Mouse (Mus musculus) hindbrain, embryonic 14.5 days (tissue): ENCODE measurements around the gene Ddah1. TPM values are rescaled to one million over a fixed set of nuclear protein-coding genes. Genes with fewer than 3 reads are reported as not detected.
A peak's percentile ranks its signal among the peaks of the same experiment; 100 is the strongest.
"Not testable (repeated sequence)": the region's sequence is repeated elsewhere in the genome, so short reads cannot be mapped to it uniquely, and the experiment has no call there.

Experiments
- ATAC-seq: fragments of 200-750 bp; cut with Nextera tagmentation; 2 replicates; pipeline ENCODE4 v1.8.0; 2017; ENCODE audit warnings: moderate number of reproducible peaks, mild to moderate bottlenecking, moderate TSS enrichment, moderate library complexity; ENCODE audit not compliant: low FRiP score
- DNase-seq: peaks from one replicate; pipeline ENCODE4 v3.0.0-alpha.2; 2015; ENCODE audit warnings: low spot score
- H3K27ac ChIP-seq: fragments of 300-500 bp; sonication (generic); 2 replicates; pipeline ENCODE4 v1.5.1; 2014; ENCODE audit warnings: mild to moderate bottlenecking, moderate library complexity
- H3K27me3 ChIP-seq: fragments of 300-500 bp; sonication (generic); 2 replicates; pipeline ENCODE4 v1.6.1; 2014; ENCODE audit warnings: mild to moderate bottlenecking, low read length, mixed read lengths; ENCODE audit not compliant: control insufficient read depth, insufficient read depth
- H3K36me3 ChIP-seq: fragments of 300-500 bp; sonication (generic); replicated peaks from 2 replicates; pipeline ENCODE4 v1.6.1; 2014; ENCODE audit not compliant: control insufficient read depth, insufficient read depth
- H3K4me1 ChIP-seq: fragments of 300-500 bp; sonication (generic); replicated peaks from 2 replicates; pipeline ENCODE4 v1.6.1; 2014; ENCODE audit warnings: antibody characterized with exemption, low read length, mixed read lengths; ENCODE audit not compliant: control insufficient read depth, insufficient read depth
- H3K4me2 ChIP-seq: fragments of 300-500 bp; sonication (generic); replicated peaks from 2 replicates; pipeline ENCODE4 v1.6.1; 2014; ENCODE audit warnings: mild to moderate bottlenecking, moderate library complexity
- H3K4me3 ChIP-seq: fragments of 300-500 bp; sonication (generic); replicated peaks from 2 replicates; pipeline ENCODE4 v1.5.1; 2014; ENCODE audit warnings: mild to moderate bottlenecking, low read length
- H3K9ac ChIP-seq: fragments of 300-500 bp; sonication (generic); 2 replicates; pipeline ENCODE4 v1.6.1; 2014
- H3K9me3 ChIP-seq: fragments of 300-500 bp; sonication (generic); 2 replicates; pipeline ENCODE4 v1.6.1; 2016; ENCODE audit warnings: low read length; ENCODE audit not compliant: control insufficient read depth
- WGBS: fragments of 180-500 bp; shearing (Covaris S2); extraction: QIAGEN DNeasy Blood & Tissue Kit; methylation state at CpG from one replicate; pipeline ENCODE4 v1.1.7; 2014; 5-methylcytosine and 5-hydroxymethylcytosine counted together
- polyA plus RNA-seq: library from polyadenylated mRNA; unstranded; fragments of >200 nt; fragmentation: Nextera tagmentation; extraction: Ambion mirVana; gene quantifications from 2 replicates; pipeline ENCODE4 v1.2.1, GENCODE M21; 2014

The Ddah1 gene
- polyA plus RNA-seq, 1 experiment from 2014 or later = 102 TPM

GRCm38 (mm10) chr3:145913942-145914341 lies 155.5 kb downstream of the Ddah1 start:
- not testable (repeated sequence) for DNase-seq, ATAC-seq, H3K4me1 ChIP-seq, H3K9me3 ChIP-seq, H3K27me3 ChIP-seq, H3K9ac ChIP-seq, H3K36me3 ChIP-seq, H3K4me3 ChIP-seq, H3K4me2 ChIP-seq, H3K27ac ChIP-seq
- 67% methylated on average over 7 of the region's 7 CpGs for WGBS

GRCm38 (mm10) chr3:145916374-145916773 lies 157.9 kb downstream of the Ddah1 start:
- WGBS = 93% methylated on average over 5 of the region's 5 CpGs

GRCm38 (mm10) chr3:145916826-145917225 lies 158.4 kb downstream of the Ddah1 start:
- H3K9ac ChIP-seq = no peak overlapping the region
- 93% methylated on average over 4 of the region's 4 CpGs for WGBS
- DNase-seq (no peak), ATAC-seq (no peak)
- H3K27ac ChIP-seq = no peak overlapping the region
- no peaks in the 10 kb centered on the region for H3K4me1 ChIP-seq
- H3K4me2 ChIP-seq = no peak overlapping the region
- H3K9me3 ChIP-seq = no peaks in the 10 kb centered on the region
- H3K27me3 ChIP-seq = no peaks in the 10 kb centered on the region
- no peak overlapping the region for H3K4me3 ChIP-seq
- no peaks in the 10 kb centered on the region for H3K36me3 ChIP-seq

More at GRCm38 (mm10) chr3:145916374-145916773, 157.9 kb downstream of the Ddah1 start:
- Histone ChIP-seq H3K27ac (no peak overlapping the region), H3K9ac (no peak overlapping the region), H3K36me3 (no peaks in the 10 kb centered on the region), H3K9me3 (no peaks in the 10 kb centered on the region), H3K4me1 (no peaks in the 10 kb centered on the region), H3K27me3 (no peaks in the 10 kb centered on the region), H3K4me3 (no peak overlapping the region), H3K4me2 (no peak overlapping the region)
- no peak for ATAC-seq
- no peak for DNase-seq

- H3K4me1 ChIP-seq = peaks cover 14% of the 10 kb centered on the region
- no peaks in the 10 kb centered on the region for H3K9me3 ChIP-seq
- DNase-seq (no peak), ATAC-seq (no peak)
- H3K36me3 ChIP-seq = no peaks in the 10 kb centered on the region
- H3K9ac ChIP-seq = 0 out of 2 replicates have a peak within 1 kb of the TSS, but pooled peaks have one; percentile 38
- peak within 1 kb of the TSS; percentile 63 for H3K27ac ChIP-seq
- peak within 1 kb of the TSS; percentile 86 for H3K4me3 ChIP-seq
- peak within 1 kb of the TSS; percentile 58 for H3K4me2 ChIP-seq
- WGBS = 31% methylated on average over 11 of the region's 11 CpGs
- no peaks in the 10 kb centered on the region for H3K27me3 ChIP-seq
These were observed 163.8 kb downstream of the Ddah1 start, which contains the start of gene Bcl10 for GRCm38 (mm10) chr3:145922019-145922854. Bcl10 (plus strand) TSS chr3:145922804.

GRCm38 (mm10) chr3:145922971-145923370 lies 164.5 kb downstream of the Ddah1 start:
- H3K4me1 ChIP-seq = peaks cover 14% of the 10 kb centered on the region
- H3K9me3 ChIP-seq = no peaks in the 10 kb centered on the region
- peak overlapping the region; percentile 58; the same call in 1 of the 2 replicates for H3K4me2 ChIP-seq
- H3K27me3 ChIP-seq = no peaks in the 10 kb centered on the region
- no peak overlapping the region for H3K4me3 ChIP-seq
- 75% methylated on average over 3 of the region's 3 CpGs for WGBS
- DNase-seq (no peak), ATAC-seq (no peak)
- H3K36me3 ChIP-seq = peaks cover 2% of the 10 kb centered on the region; the same call in 1 of the 2 replicates
- no peak overlapping the region for H3K27ac ChIP-seq
- no peak overlapping the region for H3K9ac ChIP-seq

- H3K9ac ChIP-seq = peak overlapping the region; percentile 93
- peak overlapping the region; percentile 86 for H3K4me3 ChIP-seq
- H3K36me3 ChIP-seq = peaks cover 4% of the 10 kb centered on the region; the same call in 1 of the 2 replicates
- H3K27ac ChIP-seq = peak overlapping the region; percentile 80
- WGBS = under 1% methylated on average over 55 of the region's 58 CpGs
- peak overlapping the region; percentile 78 for H3K4me2 ChIP-seq
- DNase-seq (peak; percentile 99), ATAC-seq (peak; percentile 100)
- peaks cover 14% of the 10 kb centered on the region for H3K4me1 ChIP-seq
- H3K9me3 ChIP-seq = no peaks in the 10 kb centered on the region
- no peaks in the 10 kb centered on the region for H3K27me3 ChIP-seq
These were observed 165.6 kb downstream of the Ddah1 start for GRCm38 (mm10) chr3:145923874-145924577.

- no peak for DNase-seq
- WGBS = 5% methylated on average over 39 of the region's 39 CpGs
- peak overlapping the region; percentile 80 for H3K27ac ChIP-seq
- no peaks in the 10 kb centered on the region for H3K27me3 ChIP-seq
- no peaks in the 10 kb centered on the region for H3K9me3 ChIP-seq
- ATAC-seq = no peak; the same call in 1 of the 2 replicates
- peak overlapping the region; percentile 86 for H3K4me3 ChIP-seq
- H3K4me2 ChIP-seq = peak overlapping the region; percentile 78
- peak overlapping the region; percentile 93 for H3K9ac ChIP-seq
- H3K36me3 ChIP-seq = peaks cover 4% of the 10 kb centered on the region; the same call in 1 of the 2 replicates
- H3K4me1 ChIP-seq = peaks cover 14% of the 10 kb centered on the region
These were observed 166.3 kb downstream of the Ddah1 start for GRCm38 (mm10) chr3:145924649-145925337.

GRCm38 (mm10) chr3:145925506-145925905 lies 167.0 kb downstream of the Ddah1 start:
- H3K4me3 ChIP-seq = peak overlapping the region; percentile 86
- peaks cover 14% of the 10 kb centered on the region for H3K4me1 ChIP-seq
- H3K36me3 ChIP-seq = peaks cover 8% of the 10 kb centered on the region
- H3K9me3 ChIP-seq = no peaks in the 10 kb centered on the region
- WGBS = 74% methylated on average over 5 of the region's 5 CpGs
- H3K4me2 ChIP-seq = peak overlapping the region; percentile 78
- H3K27me3 ChIP-seq = no peaks in the 10 kb centered on the region
- ATAC-seq (no peak), DNase-seq (no peak)
- H3K9ac ChIP-seq = peak overlapping the region; percentile 93; the same call in 1 of the 2 replicates
- no peak overlapping the region for H3K27ac ChIP-seq
